Mouse (Mus musculus) liver (tissue): ENCODE measurements around the gene Cyp27a1.

ENCODE experiments used
- DNase-seq: peaks from one replicate; pipeline ENCODE4 v3.0.0-alpha.2; 2020; ENCODE audit warnings: mixed read lengths

The Cyp27a1 gene

DNA sequence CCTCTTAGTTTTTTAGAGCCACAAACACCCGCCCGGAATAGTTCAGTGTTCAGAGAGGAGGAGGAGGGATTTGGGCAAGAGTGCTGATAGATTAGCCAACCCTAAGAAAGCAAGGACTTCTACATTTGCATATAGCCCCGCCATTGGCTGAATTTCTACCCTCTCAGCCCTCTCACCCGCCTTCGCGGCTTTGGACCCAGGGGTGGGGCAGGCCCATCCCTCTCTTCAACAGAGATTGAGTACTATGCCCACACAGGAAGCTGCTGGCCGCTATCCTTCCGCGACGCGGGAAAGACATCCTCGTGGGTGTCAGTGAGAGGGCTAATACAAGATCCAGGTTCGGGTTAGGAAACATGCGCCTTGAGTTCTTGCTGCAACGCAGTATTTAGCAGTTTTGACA, 59.8 kb downstream of the Cyp27a1 start:
- DNase-seq = peak; percentile 74

DNA sequence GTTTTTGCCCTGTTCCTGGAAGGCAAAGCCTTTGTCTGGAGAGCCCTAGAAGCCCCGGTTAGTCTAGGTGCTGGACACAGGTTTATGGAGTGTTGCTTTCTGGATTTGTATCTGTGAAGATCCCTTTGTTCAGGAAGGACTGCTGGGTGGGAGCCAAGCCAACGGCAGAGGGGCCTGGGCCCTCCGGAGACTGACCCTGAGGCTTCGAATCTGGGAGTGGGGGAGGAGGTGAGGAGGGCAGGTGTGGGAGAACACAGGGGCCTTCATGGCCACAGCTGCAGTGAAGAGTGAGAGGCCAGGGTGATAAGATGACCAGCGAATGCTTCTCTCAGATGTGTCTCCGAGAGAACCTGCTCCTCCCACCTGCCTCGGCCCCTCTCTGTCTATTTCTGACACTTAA, 60.7 kb downstream of the Cyp27a1 start:
- no peak for DNase-seq

GRCm38 (mm10) chr1:74775816-74776215, 62.4 kb downstream of the Cyp27a1 start:
- DNase-seq = no peak

DNA sequence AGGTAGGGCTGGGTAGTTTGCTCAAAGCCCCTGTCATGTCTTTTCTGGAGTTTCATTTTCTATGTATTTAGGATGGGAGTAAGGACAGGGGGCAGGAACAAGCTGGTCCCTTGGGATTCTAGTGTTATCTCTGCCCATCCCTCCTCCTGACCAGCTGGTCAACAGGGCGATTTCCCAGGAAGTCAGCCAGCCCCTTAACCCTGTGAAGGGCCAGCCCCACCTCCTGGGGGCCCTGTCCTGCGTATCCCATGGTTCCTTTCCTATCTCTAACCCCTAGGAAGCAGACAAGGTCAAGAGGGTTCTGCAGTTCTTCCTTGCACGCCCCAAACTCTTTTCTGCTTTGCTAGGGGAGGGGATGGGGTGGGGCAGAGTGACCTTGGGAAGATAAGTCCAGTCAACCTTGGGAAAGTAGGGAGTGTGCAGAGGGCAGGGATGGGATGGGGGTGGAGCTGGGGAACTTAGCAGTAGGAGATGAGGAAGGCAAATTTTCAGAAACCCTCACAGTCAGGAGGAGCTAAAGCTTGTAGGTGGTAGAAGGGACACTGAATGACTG, 65.6 kb downstream of the Cyp27a1 start:
- DNase-seq = no peak

- DNase-seq = no peak
Observed at GRCm38 (mm10) chr1:74782045-74782444, 68.7 kb downstream of the Cyp27a1 start.

DNA sequence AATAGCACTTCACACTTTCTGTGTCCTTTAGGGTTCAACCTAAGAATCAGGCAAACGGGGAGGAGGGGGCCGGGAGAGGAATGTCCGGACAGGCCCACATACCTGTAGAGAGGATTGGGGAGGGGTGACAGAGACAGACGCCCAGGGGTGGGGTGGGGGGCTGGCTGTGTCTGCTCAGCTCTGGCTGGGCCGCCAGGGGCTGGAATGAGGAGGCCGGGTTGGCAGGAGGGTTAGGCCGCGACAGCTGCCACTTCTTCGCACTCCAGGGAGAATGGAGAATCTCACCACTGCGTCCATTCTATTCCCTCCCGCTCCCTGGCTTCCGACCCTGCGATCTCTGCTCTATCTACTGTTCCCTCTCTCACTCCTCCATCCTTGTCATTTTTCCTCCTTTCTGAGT, 70.2 kb downstream of the Cyp27a1 start:
- no peak for DNase-seq

DNA sequence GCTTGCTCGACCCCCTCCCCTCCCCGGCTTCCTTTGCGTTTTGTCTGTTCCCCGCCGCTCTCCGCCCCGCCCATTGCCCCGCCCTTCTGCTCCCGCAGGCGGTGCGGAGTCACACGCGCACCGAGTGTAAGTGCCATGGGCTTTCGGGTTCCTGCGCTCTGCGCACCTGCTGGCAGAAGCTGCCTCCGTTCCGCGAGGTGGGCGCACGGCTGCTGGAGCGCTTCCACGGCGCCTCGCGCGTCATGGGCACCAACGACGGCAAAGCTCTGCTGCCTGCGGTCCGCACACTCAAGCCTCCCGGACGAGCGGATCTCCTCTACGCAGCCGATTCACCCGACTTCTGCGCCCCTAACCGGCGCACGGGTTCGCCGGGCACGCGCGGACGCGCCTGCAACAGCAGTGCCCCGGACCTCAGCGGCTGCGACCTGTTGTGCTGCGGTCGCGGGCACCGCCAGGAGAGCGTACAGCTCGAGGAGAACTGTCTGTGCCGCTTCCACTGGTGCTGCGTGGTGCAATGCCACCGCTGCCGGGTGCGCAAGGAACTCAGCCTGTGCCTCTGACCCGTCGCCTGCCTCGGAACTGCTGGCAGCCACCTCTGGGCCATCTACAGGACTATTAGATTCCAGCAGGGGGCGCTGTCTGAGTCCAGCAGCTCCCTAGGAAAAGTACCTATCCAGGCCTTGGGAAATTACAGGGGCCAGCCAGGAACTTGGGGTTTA, 70.8 kb downstream of the Cyp27a1 start:
- DNase-seq = no peak
